Mouse (Mus musculus) lung, adult 2 months (tissue): ENCODE measurements around the gene Eif4e.

Experiments used
- CTCF ChIP-seq: fragments of 200-500 bp; IDR thresholded peaks from 2 replicates; pipeline ENCODE4 v1.5.1; 2011; ENCODE audit warnings: mild to moderate bottlenecking, low read length, control low read depth; ENCODE audit not compliant: insufficient read depth
- POLR2A ChIP-seq: fragments of 200-500 bp; IDR thresholded peaks from 2 replicates; pipeline ENCODE4 v1.6.1; 2011; ENCODE audit warnings: low read depth, mild to moderate bottlenecking, control low read depth, low read length, borderline replicate concordance; ENCODE audit errors: extremely low read depth

DNA sequence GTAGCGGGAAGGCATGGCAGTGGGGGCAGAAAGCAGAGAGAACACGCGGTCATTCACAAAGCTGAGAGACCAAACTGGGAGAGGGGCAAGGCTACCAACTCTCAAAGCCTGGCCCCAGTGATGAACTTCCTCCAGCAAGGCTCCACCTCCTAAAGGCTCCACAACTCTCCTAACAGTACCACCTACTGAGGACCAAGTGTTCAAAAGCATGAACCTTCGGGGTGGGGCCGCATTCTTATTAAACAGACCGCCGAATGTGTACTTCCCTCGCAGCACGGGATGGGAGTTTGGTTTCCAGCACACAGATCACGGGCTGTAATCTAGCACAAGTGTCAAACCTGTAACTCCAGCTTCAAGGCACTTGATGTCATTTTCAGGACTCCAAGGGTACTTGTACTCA, 52.9 kb downstream of the Eif4e start:
- TF ChIP-seq CTCF: no peak
- no peak for TF ChIP-seq POLR2A
